In genomic region chr7:51617941-51618340, GRCm38 (mm10) we compare ENCODE assay signal across 9 mouse cellular contexts. TPM values are rescaled to one million over a fixed set of nuclear protein-coding genes. Genes with fewer than 3 reads are reported as not detected.
A peak's percentile ranks its signal among the peaks of the same experiment; 100 is the strongest.
DNase-seq lines count a peak whose midpoint lies in the region; ATAC-seq and TF ChIP-seq lines count a peak whose summit lies in the region.
"Had no signal": no experiment of that assay in that cellular context is flagged by ENCODE, and none has a peak within 500 bp of the region (broad histone marks: within the 10 kb centered on the region; RNA-seq: fewer than 3 reads in every experiment).

No protein-coding gene starts in this region.

- DNase-seq in hindbrain, embryonic 11.5 days (ENCODE audit: low spot score), result peak; percentile 43
- no peak for DNase-seq in hindbrain, embryonic 10.5 days (ENCODE audit: low spot score)
- DNase-seq in 416B (ENCODE audit: low read depth), result peak; percentile 69
- DNase-seq in MEL (ENCODE audit: low read depth, low spot score), result peak; percentile 54
- peak; percentile 44 for DNase-seq in induced T-regulatory cell, adult 2 months (ENCODE audit: low read depth)
- no peak for DNase-seq in T-cell, adult 2 months (ENCODE audit: low spot score)
- DNase-seq in spleen, adult 12 weeks (ENCODE audit: low spot score), result no peak
- DNase-seq: lung, postnatal 36 days had no signal

- no peak for TF ChIP-seq POLR2A in MEL (IDR thresholded peaks at IDR 0.05; ENCODE audit: control insufficient read depth in 1 of 2, insufficient read depth in 1 of 2, low read depth in 1 of 2, low read length in 2 of 2, poor library complexity in 1 of 2)

- ATAC-seq in hindbrain, embryonic 11.5 days (ENCODE audit: low FRiP score), result no peak

- H3K27me3 ChIP-seq in hindbrain, embryonic 11.5 days (ENCODE audit: control insufficient read depth, insufficient read depth, low read length), result peaks cover 16% of the 10 kb centered on the region
- peaks cover 35% of the 10 kb centered on the region for H3K27me3 ChIP-seq in hindbrain, embryonic 10.5 days (ENCODE audit: insufficient read depth, poor library complexity, severe bottlenecking)
- no peaks in the 10 kb centered on the region for H3K27me3 ChIP-seq in MEL (ENCODE audit: control insufficient read depth in 1 of 2, insufficient read depth in 2 of 2, low read length in 2 of 2)

- TF ChIP-seq RAD21 in MEL (IDR thresholded peaks at IDR 0.05; ENCODE audit: low read depth, low read length), result peak; percentile 83

- no peak for TF ChIP-seq EP300 in MEL (IDR thresholded peaks at IDR 0.05; ENCODE audit: low read depth in 1 of 2, low read length in 2 of 2)

- no peak overlapping the region for H3K4me3 ChIP-seq in hindbrain, embryonic 11.5 days (ENCODE audit: low read depth, low read length)
- H3K4me3 ChIP-seq in hindbrain, embryonic 10.5 days, result no peak overlapping the region
- H3K4me3 ChIP-seq in MEL (ENCODE audit: control insufficient read depth in 1 of 2, insufficient read depth in 1 of 2, low read depth in 2 of 2, low read length in 2 of 2), result no peak overlapping the region

- peak in 2 of 3 experiments; percentile 10 to 63; a peak in 2 of 6 replicates for TF ChIP-seq CTCF in MEL (IDR thresholded peaks at IDR 0.05 in 2 of 3, conservative IDR thresholded peaks at IDR 0.05 in 1 of 3; ENCODE audit: control insufficient read depth in 1 of 3, insufficient read depth in 1 of 3, low read depth in 2 of 3, low read length in 3 of 3, poor library complexity in 1 of 3, severe bottlenecking in 1 of 3)

- no peaks in the 10 kb centered on the region for H3K4me1 ChIP-seq in hindbrain, embryonic 11.5 days (replicated peaks; ENCODE audit: control insufficient read depth, insufficient read depth, low read length)
- H3K4me1 ChIP-seq in hindbrain, embryonic 10.5 days (replicated peaks), result no peaks in the 10 kb centered on the region
- no peaks in the 10 kb centered on the region for H3K4me1 ChIP-seq in MEL (ENCODE audit: control insufficient read depth in 1 of 2, insufficient read depth in 2 of 2, low read length in 2 of 2)

- no peaks in the 10 kb centered on the region for H3K9me3 ChIP-seq in hindbrain, embryonic 11.5 days (ENCODE audit: control insufficient read depth, low read length)
- no peaks in the 10 kb centered on the region for H3K9me3 ChIP-seq in hindbrain, embryonic 10.5 days
- H3K9me3 ChIP-seq in MEL (replicated peaks; ENCODE audit: insufficient read depth, low read length), result no peaks in the 10 kb centered on the region

- H3K36me3 ChIP-seq in hindbrain, embryonic 11.5 days (ENCODE audit: control insufficient read depth, insufficient read depth, low read length), result no peaks in the 10 kb centered on the region
- no peaks in the 10 kb centered on the region for H3K36me3 ChIP-seq in hindbrain, embryonic 10.5 days
- no peaks in the 10 kb centered on the region for H3K36me3 ChIP-seq in MEL (ENCODE audit: control insufficient read depth in 1 of 2, insufficient read depth in 2 of 2, low read length in 2 of 2)

- H3K27ac ChIP-seq in hindbrain, embryonic 11.5 days (ENCODE audit: low read depth, low read length), result no peak overlapping the region
- H3K27ac ChIP-seq in hindbrain, embryonic 10.5 days, result no peak overlapping the region
- no peak overlapping the region for H3K27ac ChIP-seq in MEL (ENCODE audit: control insufficient read depth, low read depth, low read length)

- no peak overlapping the region for H3K4me2 ChIP-seq in hindbrain, embryonic 11.5 days (replicated peaks; ENCODE audit: low read depth, low read length)

- no peak overlapping the region for H3K9ac ChIP-seq in hindbrain, embryonic 11.5 days (ENCODE audit: low read depth, low read length)
- no peak overlapping the region for H3K9ac ChIP-seq in MEL (ENCODE audit: control insufficient read depth, low read depth, low read length, poor library complexity, severe bottlenecking)

- no peaks in the 10 kb centered on the region for H3K79me2 ChIP-seq in MEL (ENCODE audit: control insufficient read depth, insufficient read depth, low read length, poor library complexity)

TF ChIP-seq in MEL, 35 proteins besides CTCF, POLR2A, EP300 and RAD21:
- TF ChIP-seq ZC3H11A (IDR thresholded peaks at IDR 0.05; ENCODE audit: low read depth, low read length) (peak; percentile 67), GATA1 (IDR thresholded peaks at IDR 0.05; ENCODE audit: low read depth, low read length) (no peak), ELF1 (IDR thresholded peaks at IDR 0.05; ENCODE audit: low read depth, low read length) (no peak), MAZ (IDR thresholded peaks at IDR 0.05; ENCODE audit: low read depth, low read length) (no peak), SMC3 (IDR thresholded peaks at IDR 0.05; ENCODE audit: low read depth, low read length) (peak; percentile 75)

RNA-seq across cellular contexts. Expression of gene Slc17a6, which starts 3.9 kb away (rescaled TPM):
- 33.2 and 34.9 TPM in 2 replicates for polyA plus RNA-seq in hindbrain, embryonic 11.5 days (2014; fragmentation: Nextera tagmentation; extraction: Ambion mirVana)
- 6.4 and 16.1 TPM in 2 replicates for polyA plus RNA-seq in hindbrain, embryonic 10.5 days (2016; fragmentation: Nextera tagmentation; extraction: Ambion mirVana)
- not detected in 2 replicates for total RNA-seq in MEL (2012; rRNA removed)
- not detected for polyA plus RNA-seq in MEL (2012; ENCODE audit: insufficient read depth in 1 of 2, insufficient read length in 2 of 2, low read depth in 1 of 2, low replicate concordance in 2 of 2, missing spikeins in 1 of 2)
- total RNA-seq: hematopoietic stem cell, adult 5-6 weeks had no signal

Comparison
In these comparisons a context has a peak if more than half of its experiments do, and no peak if none do; other contexts are left out.
1. DNase-seq: peak in hindbrain, embryonic 11.5 days (single experiment), 416B (single experiment), MEL (single experiment) and induced T-regulatory cell, adult 2 months (single experiment); none in hindbrain, embryonic 10.5 days (single experiment), T-cell, adult 2 months (single experiment) and spleen, adult 12 weeks (single experiment).